Mouse (Mus musculus): ENCODE measurements around the gene Galnt6.
"Not testable (repeated sequence)": the region's sequence is repeated elsewhere in the genome, so short reads cannot be mapped to it uniquely, and the experiment has no call there.

Galnt6 gene

GRCm38 (mm10) chr15:100729281-100729985, at the start of gene Galnt6:
Gene Galnt6 (minus strand): TSS chr15:100729376.
- in situ Hi-C loops (cut with MboI, MseI), result no loop called here

DNA sequence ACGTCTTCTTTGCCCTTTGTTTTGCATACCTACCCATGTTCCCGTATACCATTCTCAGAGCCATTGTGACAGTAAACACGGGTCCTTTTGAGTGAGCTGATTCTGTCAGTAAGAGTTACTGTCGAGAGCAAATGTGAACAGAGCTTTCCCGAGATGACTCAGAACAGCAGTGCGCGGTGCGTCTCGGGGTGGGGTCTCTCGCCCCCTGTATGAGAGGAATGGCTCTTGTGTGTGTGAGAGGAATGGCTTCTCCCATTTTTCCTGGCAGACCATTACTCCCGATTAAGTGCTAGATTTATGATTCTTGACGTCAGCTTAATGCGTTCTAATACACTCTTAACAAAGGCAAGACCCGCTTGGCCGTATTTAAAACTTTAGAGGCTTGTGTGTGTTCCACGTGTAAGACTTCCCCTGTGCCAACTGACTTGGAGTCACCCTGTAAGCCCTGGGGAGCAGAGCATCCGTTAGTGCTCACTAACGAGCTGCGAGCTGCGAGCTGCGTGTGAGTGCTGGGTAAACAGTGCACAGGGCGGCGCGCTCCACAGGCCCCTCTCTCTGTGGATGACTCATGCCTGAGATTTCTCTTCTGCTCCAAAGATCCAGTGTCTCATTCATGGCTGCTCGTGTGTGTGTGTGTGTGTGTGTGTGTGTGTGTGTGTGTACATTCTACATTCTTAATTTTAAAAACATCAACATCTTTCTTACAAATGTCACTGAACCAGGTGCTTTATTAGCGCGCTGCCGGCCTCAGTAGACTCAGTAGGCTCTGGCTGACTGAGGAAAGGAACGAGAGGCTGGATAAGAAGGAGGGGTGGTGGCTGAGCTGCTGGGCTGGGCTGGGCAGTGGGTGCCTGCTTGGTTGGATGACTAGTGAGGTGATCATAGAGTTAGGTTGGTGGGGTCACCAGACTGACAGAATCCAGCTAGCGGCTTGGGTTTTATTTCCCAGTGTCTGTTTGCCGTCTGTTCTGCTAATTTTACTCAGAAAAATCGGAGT, 48.1 kb upstream of the Galnt6 start:
- in situ Hi-C loops (cut with MboI, MseI), result no loop called here

- in situ Hi-C loops (cut with MboI, MseI), result no loop called here
Measured at GRCm38 (mm10) chr15:100776424-100776823, 47.2 kb upstream of the Galnt6 start.

GRCm38 (mm10) chr15:100775189-100776166, 46.3 kb upstream of the Galnt6 start:
- in situ Hi-C loops (cut with MboI, MseI), result no loop called here

GRCm38 (mm10) chr15:100773859-100774258, 44.7 kb upstream of the Galnt6 start:
- in situ Hi-C loops (cut with MboI, MseI), result not testable (repeated sequence)

- in situ Hi-C loops (cut with MboI, MseI), result no loop called here
Measured at GRCm38 (mm10) chr15:100772685-100773084, 43.5 kb upstream of the Galnt6 start.

GRCm38 (mm10) chr15:100770338-100770737, 41.2 kb upstream of the Galnt6 start:
- in situ Hi-C loops (cut with MboI, MseI), result no loop called here

- in situ Hi-C loops (cut with MboI, MseI), result not testable (repeated sequence)
Measured at GRCm38 (mm10) chr15:100769023-100769422, 39.8 kb upstream of the Galnt6 start.

GRCm38 (mm10) chr15:100767851-100768250, 38.7 kb upstream of the Galnt6 start:
- in situ Hi-C loops (cut with MboI, MseI), result no loop called here

- in situ Hi-C loops (cut with MboI, MseI), result no loop called here
Measured at GRCm38 (mm10) chr15:100766826-100767225, 37.6 kb upstream of the Galnt6 start.

DNA sequence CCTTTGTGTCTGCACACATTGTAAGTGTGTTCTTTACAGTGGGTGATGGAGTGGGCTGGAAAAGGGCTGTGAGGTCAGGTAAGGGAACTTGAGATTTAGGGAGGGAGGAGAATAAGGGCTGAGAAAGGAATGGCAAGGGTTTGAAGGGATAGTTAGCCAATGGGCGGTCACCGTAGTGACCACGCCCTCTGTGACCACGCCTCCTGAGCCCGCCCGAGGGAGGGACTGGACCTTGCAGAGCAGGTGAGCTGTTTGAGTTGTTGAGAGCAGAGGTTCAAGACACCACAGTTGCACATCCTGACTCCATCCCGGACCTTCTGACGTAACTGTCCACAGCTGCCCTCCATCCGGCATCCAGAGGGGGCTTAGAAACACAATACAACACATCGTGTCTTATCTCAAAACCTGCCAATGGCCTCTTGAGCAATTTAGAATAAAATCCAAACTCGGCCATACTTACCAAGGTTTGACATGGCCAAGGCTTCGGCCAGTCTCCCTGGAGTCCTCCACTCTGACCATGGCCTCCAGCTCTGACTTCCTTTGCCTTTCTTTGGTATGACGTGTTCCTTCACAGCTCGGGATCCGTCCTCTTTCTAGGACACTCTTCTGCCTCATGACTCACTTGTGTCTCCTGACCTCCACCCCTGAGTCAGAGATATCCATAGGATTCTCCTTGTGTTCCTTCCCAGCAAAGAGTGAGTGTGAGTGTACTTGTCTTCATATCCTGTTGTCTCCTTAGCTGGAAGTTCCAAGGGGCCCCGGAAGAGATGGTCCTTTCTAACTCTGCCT, 35.2 kb upstream of the Galnt6 start:
- in situ Hi-C loops (cut with MboI, MseI), result no loop called here

DNA sequence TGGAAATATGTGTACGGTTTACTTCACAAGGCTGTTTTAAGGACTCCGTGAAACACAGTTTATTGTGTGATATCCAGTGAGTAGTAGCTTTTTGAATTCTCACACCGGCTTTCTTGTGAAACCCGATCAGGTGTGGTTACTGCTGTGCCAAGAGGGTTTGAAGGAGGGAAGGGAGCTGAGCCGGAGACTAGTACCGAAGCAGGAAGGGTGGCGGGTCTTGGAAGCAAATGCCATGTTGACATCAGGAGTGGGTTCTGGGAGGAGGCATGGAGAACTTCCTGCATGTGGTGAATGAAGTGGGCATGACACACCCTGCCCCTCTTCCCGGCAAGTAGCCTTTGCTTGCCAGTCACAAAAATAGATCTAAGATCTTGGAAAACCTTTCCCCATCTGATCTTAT, 33.5 kb upstream of the Galnt6 start:
- in situ Hi-C loops (cut with MboI, MseI), result no loop called here

DNA sequence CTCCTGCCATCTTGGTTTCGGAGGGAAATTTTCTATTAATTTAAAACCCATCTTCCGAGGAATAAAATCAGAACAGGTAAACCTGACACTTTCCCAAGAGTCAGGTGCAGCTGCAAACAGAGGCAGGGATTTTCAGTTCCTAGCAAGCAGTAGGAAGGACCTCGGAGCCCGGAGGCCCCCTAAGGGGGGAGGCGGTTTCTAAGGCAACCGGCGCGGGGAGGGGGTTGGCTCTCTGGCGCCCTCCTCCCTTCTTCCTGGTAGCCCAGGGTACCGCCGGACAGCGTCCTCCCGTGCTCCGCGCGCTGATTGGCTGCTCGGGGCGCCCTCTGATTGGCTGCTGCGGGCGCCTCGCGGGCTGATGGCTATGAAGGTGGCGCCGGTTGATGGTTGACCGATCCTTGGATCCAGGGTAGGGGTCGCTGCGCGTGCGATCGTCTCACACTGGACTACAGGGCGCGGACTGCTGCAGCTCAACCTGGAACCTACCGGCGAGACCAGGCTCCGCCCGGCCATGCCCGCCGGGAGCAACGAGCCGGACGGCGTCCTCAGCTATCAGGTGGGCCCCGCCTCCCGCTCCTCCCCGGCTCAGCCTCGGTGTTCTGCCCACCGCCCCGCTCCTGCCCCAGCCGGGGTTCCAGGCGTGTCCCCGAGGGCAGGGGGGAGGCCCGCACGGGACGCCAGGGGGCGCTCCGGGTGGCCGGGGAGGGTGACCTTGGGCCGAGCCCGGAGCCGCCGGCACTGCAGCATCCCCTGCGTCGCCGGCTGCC, 32.4 kb upstream of the Galnt6 start, which contains the start of gene Slc4a8:
Gene Slc4a8, plus strand, starts transcription at position 329 of the 767 bp plus-strand sequence.
- in situ Hi-C loops (cut with MboI, MseI), result no loop called here

DNA sequence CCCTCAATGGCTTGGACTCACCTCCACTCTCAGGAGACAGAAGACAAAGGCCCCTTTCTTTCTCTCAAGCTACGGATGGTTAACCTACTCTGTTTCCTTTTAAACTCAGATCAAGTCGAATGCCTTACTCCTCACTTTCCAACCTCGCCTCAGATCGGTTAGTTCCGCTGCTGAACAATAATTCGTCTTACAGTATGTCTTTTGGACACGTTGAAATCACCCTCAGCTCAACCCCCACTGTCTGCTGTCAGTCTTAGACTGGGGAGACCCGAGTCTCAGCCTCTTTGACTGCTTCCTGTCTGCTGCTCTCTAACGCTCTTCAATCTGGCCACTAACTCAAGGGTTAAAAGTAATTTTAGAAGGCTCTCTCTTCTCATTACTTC, 31.9 kb upstream of the Galnt6 start:
- in situ Hi-C loops (cut with MboI, MseI), result no loop called here

GRCm38 (mm10) chr15:100759286-100759685, 30.1 kb upstream of the Galnt6 start:
- in situ Hi-C loops (cut with MboI, MseI), result loop anchor here (10.0 kb wide), 1 partner anchor 496 kb away; the partner anchor contains the start of gene Nr4a1

- in situ Hi-C loops (cut with MboI, MseI), result loop anchor here (10.0 kb wide), 1 partner anchor 497 kb away; the partner anchor contains the start of gene Nr4a1
Measured at GRCm38 (mm10) chr15:100757527-100757978, 28.4 kb upstream of the Galnt6 start.

- in situ Hi-C loops (cut with MboI, MseI), result loop anchor here (10.0 kb wide), 1 partner anchor 499 kb away; the partner anchor contains the start of gene Nr4a1
Measured at GRCm38 (mm10) chr15:100755881-100756624, 26.9 kb upstream of the Galnt6 start.

DNA sequence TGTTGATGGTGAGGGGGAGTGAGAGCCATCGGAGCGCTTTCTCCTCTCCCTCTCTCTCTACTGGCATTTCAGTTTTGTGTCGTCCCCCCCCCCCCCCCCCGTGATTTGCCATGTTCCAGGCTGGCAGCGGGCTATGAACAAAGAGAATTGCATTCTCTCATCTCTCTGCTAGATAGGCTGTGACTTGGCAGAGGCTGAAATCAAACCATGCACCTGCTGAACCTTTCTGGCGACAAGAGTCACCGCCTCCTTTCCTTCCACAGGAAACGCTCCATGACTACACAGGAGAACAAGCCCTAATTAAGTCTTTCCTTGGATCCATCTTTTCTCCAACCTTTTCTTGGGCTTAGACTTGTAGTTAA, 26.3 kb upstream of the Galnt6 start:
- in situ Hi-C loops (cut with MboI, MseI), result loop anchor here (10.0 kb wide), 1 partner anchor 499 kb away; the partner anchor contains the start of gene Nr4a1

Measured in regulatory T cell (primary cell).